Mouse (Mus musculus) mouse trophoblast stem cell (cell line): ENCODE measurements around the gene Sema3a.

Experiments
- in situ Hi-C, 2 experiments: fragments of 300-500 bp; cut with MseI, MboI; formaldehyde crosslinking; loops; 2 replicates in 1 of 2; 3 replicates in 1 of 2; pipeline ENCODE4 v1.15.1; 2025

The Sema3a gene

DNA sequence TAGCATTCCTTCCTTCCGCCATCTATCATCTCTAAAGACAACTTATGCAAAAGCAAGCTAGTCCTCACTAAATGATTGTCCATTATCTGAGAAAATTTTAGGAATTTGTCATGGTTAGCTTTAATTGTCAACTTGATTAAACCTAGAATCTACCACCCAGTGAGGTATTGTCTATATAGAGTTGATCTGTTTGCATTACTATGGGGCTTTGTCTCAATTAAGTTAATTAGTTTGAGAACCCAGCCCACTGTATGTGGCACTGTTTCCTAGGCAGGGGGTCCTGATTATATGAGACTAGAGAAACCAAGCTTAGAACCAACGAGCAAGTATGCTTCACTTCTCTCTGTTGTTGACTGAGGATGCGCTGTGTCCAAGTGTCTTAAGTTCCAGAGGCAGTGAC lies 194.9 kb downstream of the Sema3a start:
- in situ Hi-C loops = no loop called here

DNA sequence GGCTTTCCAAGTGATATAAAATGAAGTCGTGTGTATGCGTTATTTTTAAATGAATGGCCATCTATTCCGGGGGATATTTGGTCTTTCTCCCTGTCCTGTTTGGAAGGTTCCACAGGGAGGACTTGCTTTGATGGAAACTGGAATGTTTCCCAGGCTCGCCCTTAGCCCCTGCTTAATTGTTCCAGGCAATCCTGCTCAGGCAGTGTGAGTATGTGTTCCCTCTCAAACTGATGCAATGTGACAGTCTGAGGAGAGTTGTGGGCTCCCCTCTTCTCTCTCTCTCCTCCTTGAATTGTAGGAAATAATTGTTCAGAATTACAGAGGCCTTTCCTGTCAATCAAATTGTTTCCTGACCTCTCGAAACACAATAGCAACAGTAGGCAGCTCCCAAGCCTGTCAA lies 202.1 kb downstream of the Sema3a start:
- in situ Hi-C loops = no loop called here

GRCm38 (mm10) chr5:13331412-13331811 lies 206.2 kb downstream of the Sema3a start:
- in situ Hi-C loops = no loop called here

- in situ Hi-C loops = no loop called here
Measured at GRCm38 (mm10) chr5:13337665-13338064, 212.5 kb downstream of the Sema3a start.

DNA sequence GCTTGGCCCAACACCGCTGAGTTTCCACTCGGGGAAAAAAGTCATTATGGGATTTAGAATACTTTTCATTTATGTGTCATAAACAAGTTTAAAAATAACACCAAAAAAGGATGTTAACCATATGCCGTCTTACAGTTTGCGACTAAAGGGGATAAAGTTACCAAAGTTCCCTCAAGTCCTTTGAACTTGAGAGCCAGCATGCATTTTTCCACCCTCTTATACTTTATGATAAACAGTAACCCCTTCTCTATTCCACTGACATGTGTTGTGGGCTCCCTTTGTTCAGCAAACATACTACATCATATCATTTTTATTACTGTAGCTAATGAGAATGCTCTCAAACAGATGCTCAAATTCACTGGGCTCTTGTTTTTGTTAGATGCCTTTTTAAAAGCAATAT lies 221.9 kb downstream of the Sema3a start:
- in situ Hi-C loops = no loop called here

GRCm38 (mm10) chr5:13351611-13352010 lies 226.4 kb downstream of the Sema3a start:
- in situ Hi-C loops = no loop called here

- in situ Hi-C loops = no loop called here
Measured at GRCm38 (mm10) chr5:13352995-13353394, 227.8 kb downstream of the Sema3a start.

- in situ Hi-C loops = no loop called here
Measured at GRCm38 (mm10) chr5:13353539-13353938, 228.3 kb downstream of the Sema3a start.

GRCm38 (mm10) chr5:13354913-13355312 lies 229.7 kb downstream of the Sema3a start:
- in situ Hi-C loops = no loop called here

DNA sequence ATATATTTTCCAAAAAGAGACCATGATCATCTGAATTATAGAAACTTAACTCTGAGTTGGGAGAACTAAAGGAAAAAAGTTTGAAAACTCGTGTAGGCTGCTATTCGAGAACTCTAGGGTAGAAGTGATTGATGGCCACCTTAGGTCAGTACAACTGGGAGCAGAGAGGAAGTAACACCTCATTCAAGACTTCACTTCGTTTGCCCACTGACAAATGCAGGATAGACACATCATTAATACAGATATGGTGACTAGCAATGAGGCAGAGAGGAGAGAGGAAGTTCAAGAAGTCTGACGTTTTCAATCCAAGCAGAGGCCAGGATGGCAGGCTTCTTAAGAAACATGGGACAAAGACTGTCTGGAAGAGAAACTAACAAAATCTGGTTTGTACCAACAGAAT lies 233.6 kb downstream of the Sema3a start:
- in situ Hi-C loops = no loop called here

DNA sequence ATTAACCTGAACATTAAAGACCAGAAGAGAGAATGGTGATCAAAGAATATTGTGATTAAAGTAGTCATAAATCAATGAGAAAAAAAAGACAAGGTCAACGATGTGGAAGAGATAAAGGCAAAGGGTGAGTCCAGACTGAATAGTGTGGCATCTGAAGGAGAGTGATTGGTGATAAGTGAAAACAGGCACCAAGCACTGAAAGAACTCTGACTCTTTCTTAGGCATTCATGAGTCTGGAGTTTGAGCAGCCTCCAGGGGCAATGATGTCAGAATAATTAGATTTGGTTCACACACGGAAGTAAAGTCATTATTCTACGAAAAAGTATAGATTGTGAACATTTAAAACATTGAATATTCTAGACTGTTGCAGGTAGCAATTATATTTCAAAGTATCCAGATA lies 235.5 kb downstream of the Sema3a start:
- in situ Hi-C loops = no loop called here

DNA sequence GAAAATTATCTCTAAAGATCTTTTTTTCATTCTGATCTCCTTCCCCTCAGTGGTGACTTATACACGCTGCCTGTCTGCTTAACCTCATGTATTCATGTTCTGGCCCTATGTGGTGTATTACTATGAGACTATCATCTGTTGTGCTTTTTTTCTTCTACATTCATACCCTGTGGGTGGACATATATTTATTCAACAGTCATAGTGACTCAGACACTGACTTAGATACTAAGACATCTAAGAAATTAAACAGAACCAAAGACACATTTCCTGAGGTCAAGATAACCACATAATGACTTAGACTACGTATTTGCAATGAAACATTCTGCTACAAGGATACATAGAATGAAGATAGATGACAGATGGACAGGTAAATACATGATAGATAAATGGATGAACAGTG lies 239.9 kb downstream of the Sema3a start:
- in situ Hi-C loops = no loop called here

DNA sequence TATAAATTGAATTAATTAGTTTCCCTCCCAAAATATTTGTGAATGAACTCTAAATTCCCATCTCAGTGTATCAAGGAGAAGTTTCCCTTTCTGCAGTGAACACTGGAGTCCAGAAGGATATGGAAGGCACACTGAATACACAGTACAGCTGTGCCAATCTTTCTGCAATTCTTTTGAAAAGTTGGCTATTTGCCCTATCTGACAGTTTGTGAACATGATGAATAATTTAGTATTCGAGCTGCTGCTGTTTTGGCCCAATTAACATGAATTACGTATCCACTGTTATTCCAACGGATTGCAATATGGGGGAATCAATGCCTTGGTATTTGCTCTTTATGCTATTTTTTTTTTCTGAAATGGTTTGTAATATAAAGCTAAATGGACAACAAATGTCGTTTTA lies 254.0 kb downstream of the Sema3a start:
- in situ Hi-C loops = no loop called here

- in situ Hi-C loops = no loop called here
Measured at GRCm38 (mm10) chr5:13384047-13384446, 258.8 kb downstream of the Sema3a start.

- in situ Hi-C loops = no loop called here
Measured at GRCm38 (mm10) chr5:13384714-13385113, 259.5 kb downstream of the Sema3a start.

- in situ Hi-C loops = no loop called here
Measured at GRCm38 (mm10) chr5:13386603-13387002, 261.4 kb downstream of the Sema3a start.

GRCm38 (mm10) chr5:13387679-13388078 lies 262.5 kb downstream of the Sema3a start:
- in situ Hi-C loops = no loop called here

GRCm38 (mm10) chr5:13389995-13390394 lies 264.8 kb downstream of the Sema3a start:
- in situ Hi-C loops = no loop called here

DNA sequence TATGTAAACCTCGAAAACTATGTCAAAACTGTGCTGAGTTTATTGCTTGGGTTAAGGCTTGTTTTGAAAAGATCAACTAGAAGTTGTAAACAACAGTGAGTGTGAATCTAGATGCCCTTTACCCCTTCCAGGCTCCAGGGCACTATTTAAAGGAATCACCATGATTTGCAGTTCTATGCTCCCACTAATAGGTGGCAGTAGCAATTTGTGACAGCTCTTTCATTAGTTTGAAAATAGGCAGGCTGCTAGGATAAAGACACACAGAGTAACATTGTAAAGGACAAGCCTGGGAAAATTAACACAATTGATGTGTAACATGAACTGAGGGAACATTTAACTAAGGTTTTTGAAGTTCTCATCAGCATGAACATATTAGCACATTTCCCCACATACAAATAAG lies 280.2 kb downstream of the Sema3a start:
- in situ Hi-C loops = no loop called here

DNA sequence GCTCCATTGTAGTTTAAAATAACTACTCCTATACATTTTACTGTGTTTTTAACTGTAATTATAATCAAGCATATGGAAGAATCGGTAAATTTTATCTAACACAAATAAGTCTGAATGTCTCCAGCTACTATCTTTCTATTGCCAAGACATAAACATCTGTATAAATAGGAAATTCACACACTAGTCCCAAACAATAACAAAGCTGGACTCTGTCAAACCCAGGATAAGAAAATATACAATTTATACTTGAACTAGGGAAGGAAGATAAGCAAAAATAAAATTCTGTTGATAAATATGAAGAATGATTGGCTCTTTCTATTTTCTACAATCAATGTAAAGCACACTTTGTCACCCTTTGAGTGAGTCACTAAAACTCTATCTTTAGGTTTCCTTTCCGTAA lies 280.9 kb downstream of the Sema3a start:
- in situ Hi-C loops = no loop called here

GRCm38 (mm10) chr5:13411920-13412319 lies 286.7 kb downstream of the Sema3a start:
- in situ Hi-C loops = no loop called here

- in situ Hi-C loops = no loop called here
Measured at GRCm38 (mm10) chr5:13413915-13414525, 288.8 kb downstream of the Sema3a start.

GRCm38 (mm10) chr5:13416960-13417710 lies 291.9 kb downstream of the Sema3a start:
- in situ Hi-C loops = no loop called here
